Comparison of ENCODE assay signal across 11 mouse cellular contexts in the genomic region with DNA sequence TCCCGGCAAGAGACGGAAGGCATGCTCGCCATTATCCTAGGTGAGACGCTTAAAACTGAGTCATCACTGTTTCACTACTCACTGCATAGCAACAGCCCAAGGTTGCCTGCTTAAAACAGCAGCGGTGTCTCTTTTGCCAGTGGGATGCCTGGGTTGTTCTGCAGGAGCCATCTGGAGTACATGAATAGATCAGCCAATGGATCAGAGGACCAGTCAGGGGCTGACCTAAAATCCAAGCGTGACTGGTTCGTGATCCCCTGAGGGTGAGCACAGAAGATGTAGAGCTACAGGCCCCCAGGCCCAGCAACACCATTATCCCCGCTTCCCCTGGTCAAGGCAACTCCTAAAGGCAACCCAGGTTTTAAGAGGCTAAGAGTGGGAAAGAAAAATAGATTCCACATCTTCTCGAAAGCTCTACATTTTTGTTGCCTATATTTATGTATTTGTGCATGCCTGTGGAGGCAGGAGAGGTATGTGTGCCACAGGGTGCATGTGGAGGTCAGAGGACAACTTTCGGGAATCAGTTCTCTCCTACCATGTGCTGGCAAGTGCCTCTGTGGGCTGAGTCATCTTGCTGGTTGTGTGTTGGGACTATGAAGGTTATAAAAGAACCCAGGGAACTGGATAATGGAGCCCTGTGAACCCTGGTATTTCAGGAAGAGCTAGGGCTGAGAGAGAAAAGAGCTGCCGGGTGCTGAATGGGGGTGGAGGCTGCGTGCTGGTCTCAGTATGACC. TPM values are rescaled to one million over a fixed set of nuclear protein-coding genes. Genes with fewer than 3 reads are reported as not detected.
DNase-seq lines count a peak whose midpoint lies in the region; ATAC-seq and TF ChIP-seq lines count a peak whose summit lies in the region.
"Had no signal": no experiment of that assay in that cellular context is flagged by ENCODE, and none has a peak within 500 bp of the region (broad histone marks: within the 10 kb centered on the region; RNA-seq: fewer than 3 reads in every experiment).

No protein-coding gene starts in this region.

- no peaks in the 10 kb centered on the region for H3K27me3 ChIP-seq in midbrain, embryonic 12.5 days
- H3K27me3 ChIP-seq in midbrain, embryonic 15.5 days (replicated peaks): no peaks in the 10 kb centered on the region
- no peaks in the 10 kb centered on the region for H3K27me3 ChIP-seq in cerebellum, adult 2 months (ENCODE audit: control insufficient read depth, insufficient read depth, low read length)
- H3K27me3 ChIP-seq in embryonic facial prominence, embryonic 12.5 days: no peaks in the 10 kb centered on the region
- no peaks in the 10 kb centered on the region for H3K27me3 ChIP-seq in kidney, embryonic 14.5 days (ENCODE audit: control insufficient read depth, insufficient read depth, low read length)
- H3K27me3 ChIP-seq: liver, embryonic 15.5 days had no signal

- H3K9me3 ChIP-seq in midbrain, embryonic 12.5 days: no peaks in the 10 kb centered on the region
- H3K9me3 ChIP-seq in midbrain, embryonic 15.5 days: no peaks in the 10 kb centered on the region
- H3K9me3 ChIP-seq in embryonic facial prominence, embryonic 12.5 days: no peaks in the 10 kb centered on the region
- H3K9me3 ChIP-seq in kidney, embryonic 14.5 days (ENCODE audit: control insufficient read depth, low read length): no peaks in the 10 kb centered on the region
- H3K9me3 ChIP-seq: liver, embryonic 15.5 days had no signal

- no peaks in the 10 kb centered on the region for H3K4me1 ChIP-seq in midbrain, embryonic 12.5 days
- H3K4me1 ChIP-seq in midbrain, embryonic 15.5 days: 0 out of 2 replicates have a peak, but pooled peaks cover 4% of the 10 kb centered on the region
- H3K4me1 ChIP-seq in cerebellum, adult 2 months (ENCODE audit: control insufficient read depth, insufficient read depth, low read length): no peaks in the 10 kb centered on the region
- H3K4me1 ChIP-seq in embryonic facial prominence, embryonic 12.5 days: peaks cover 16% of the 10 kb centered on the region
- peaks cover 7% of the 10 kb centered on the region for H3K4me1 ChIP-seq in kidney, embryonic 14.5 days (ENCODE audit: control insufficient read depth, insufficient read depth, low read length)
- H3K4me1 ChIP-seq: liver, embryonic 15.5 days had no signal

- no peak for TF ChIP-seq CTCF in cerebellum, adult 2 months (IDR thresholded peaks at IDR 0.05; ENCODE audit: borderline replicate concordance, insufficient read depth, low read depth, low read length)

- H3K9ac ChIP-seq in midbrain, embryonic 12.5 days (replicated peaks): no peak overlapping the region
- no peak overlapping the region for H3K9ac ChIP-seq in midbrain, embryonic 15.5 days
- no peak overlapping the region for H3K9ac ChIP-seq in embryonic facial prominence, embryonic 12.5 days
- H3K9ac ChIP-seq in kidney, embryonic 14.5 days (ENCODE audit: low read depth, low read length): no peak overlapping the region
- H3K9ac ChIP-seq: liver, embryonic 15.5 days had no signal

- no peak overlapping the region for H3K4me2 ChIP-seq in midbrain, embryonic 12.5 days (replicated peaks)
- H3K4me2 ChIP-seq in midbrain, embryonic 15.5 days: no peak overlapping the region
- no peak overlapping the region for H3K4me2 ChIP-seq in embryonic facial prominence, embryonic 12.5 days (replicated peaks)
- no peak overlapping the region for H3K4me2 ChIP-seq in kidney, embryonic 14.5 days (replicated peaks; ENCODE audit: low read depth, low read length)
- H3K4me2 ChIP-seq: liver, embryonic 15.5 days had no signal

- ATAC-seq in midbrain, embryonic 12.5 days (ENCODE audit: low FRiP score, low read depth): 0 out of 2 replicates have a peak, but pooled peaks have one; percentile 41
- ATAC-seq in midbrain, embryonic 15.5 days (replicated peaks): no peak
- ATAC-seq in embryonic facial prominence, embryonic 12.5 days (ENCODE audit: insufficient number of reproducible peaks, insufficient read depth, low FRiP score, low TSS enrichment): no peak
- no peak for ATAC-seq in kidney, embryonic 14.5 days (ENCODE audit: low FRiP score, low TSS enrichment)

- no peak for TF ChIP-seq POLR2A in cerebellum, adult 2 months (IDR thresholded peaks at IDR 0.05; ENCODE audit: borderline replicate concordance, insufficient read depth, low read length)

- no peak overlapping the region for H3K27ac ChIP-seq in midbrain, embryonic 12.5 days (replicated peaks)
- no peak overlapping the region for H3K27ac ChIP-seq in midbrain, embryonic 15.5 days
- no peak overlapping the region for H3K27ac ChIP-seq in cerebellum, adult 2 months (ENCODE audit: insufficient read depth, low read length)
- 0 out of 2 replicates have a peak overlapping the region, but pooled peaks have one; percentile 19 for H3K27ac ChIP-seq in embryonic facial prominence, embryonic 12.5 days
- H3K27ac ChIP-seq in kidney, embryonic 14.5 days (ENCODE audit: low read depth, low read length): no peak overlapping the region
- H3K27ac ChIP-seq: kidney, postnatal 0 days; liver, embryonic 15.5 days had no signal

- no peaks in the 10 kb centered on the region for H3K36me3 ChIP-seq in midbrain, embryonic 12.5 days
- no peaks in the 10 kb centered on the region for H3K36me3 ChIP-seq in midbrain, embryonic 15.5 days (replicated peaks)
- H3K36me3 ChIP-seq in embryonic facial prominence, embryonic 12.5 days: no peaks in the 10 kb centered on the region
- H3K36me3 ChIP-seq in kidney, embryonic 14.5 days (ENCODE audit: control insufficient read depth, insufficient read depth, low read length): no peaks in the 10 kb centered on the region
- H3K36me3 ChIP-seq: liver, embryonic 15.5 days had no signal

- no peak overlapping the region for H3K4me3 ChIP-seq in midbrain, embryonic 12.5 days
- no peak overlapping the region for H3K4me3 ChIP-seq in midbrain, embryonic 15.5 days
- H3K4me3 ChIP-seq in cerebellum, adult 2 months (replicated peaks; ENCODE audit: insufficient read depth, low read depth, low read length): no peak overlapping the region
- no peak overlapping the region for H3K4me3 ChIP-seq in embryonic facial prominence, embryonic 12.5 days
- H3K4me3 ChIP-seq in kidney, embryonic 14.5 days (ENCODE audit: low read length): no peak overlapping the region
- H3K4me3 ChIP-seq: liver, embryonic 15.5 days had no signal

- peak; percentile 15 to 35 for DNase-seq in cerebellum, adult 2 months
- DNase-seq in mesoderm, embryonic 11.5 days (ENCODE audit: low read depth, low spot score): peak; percentile 52
- no peak for DNase-seq in testis, postnatal 10 days (ENCODE audit: low spot score)
- DNase-seq in ovary, postnatal 10 days (ENCODE audit: low spot score): no peak
- DNase-seq: gastrocnemius, postnatal 36 days had no signal

- 62% methylated on average over 12 of the region's 12 CpGs for WGBS in midbrain, embryonic 12.5 days
- 57% methylated on average over 12 of the region's 12 CpGs for WGBS in midbrain, embryonic 15.5 days
- WGBS in cerebellum, adult 2 months: 41% methylated on average over 12 of the region's 12 CpGs
- 43% methylated on average over 12 of the region's 12 CpGs for WGBS in embryonic facial prominence, embryonic 12.5 days
- 71% methylated on average over 12 of the region's 12 CpGs for WGBS in kidney, embryonic 14.5 days

RNA-seq across cellular contexts. Expression of gene Gm6993, which starts 3.5 kb away (rescaled TPM):
- polyA plus RNA-seq in midbrain, embryonic 12.5 days (2016; fragmentation: Nextera tagmentation; extraction: Ambion mirVana): not detected in 2 replicates
- not detected in 2 replicates for polyA plus RNA-seq in midbrain, embryonic 15.5 days (2015; fragmentation: Nextera tagmentation; extraction: Ambion mirVana)
- polyA plus RNA-seq in cerebellum, adult 2 months (2012; rRNA removed): not detected in 2 replicates
- not detected in 2 replicates for polyA plus RNA-seq in embryonic facial prominence, embryonic 12.5 days (2016; fragmentation: Nextera tagmentation; extraction: Ambion mirVana)
- not detected in 2 replicates for polyA plus RNA-seq in kidney, embryonic 14.5 days (2014; fragmentation: Nextera tagmentation; extraction: Ambion mirVana)
- polyA plus RNA-seq: kidney, postnatal 0 days; liver, embryonic 15.5 days had no signal

RNA-seq across cellular contexts. Expression of gene Lamb1, which starts 28.0 kb away (rescaled TPM):
- polyA plus RNA-seq in midbrain, embryonic 12.5 days (2016; fragmentation: Nextera tagmentation; extraction: Ambion mirVana): 25.9 and 29.4 TPM in 2 replicates
- polyA plus RNA-seq in midbrain, embryonic 15.5 days (2015; fragmentation: Nextera tagmentation; extraction: Ambion mirVana): 16.6 and 16.8 TPM in 2 replicates
- 10.6 and 13.2 TPM in 2 replicates for polyA plus RNA-seq in cerebellum, adult 2 months (2012; rRNA removed)
- polyA plus RNA-seq in embryonic facial prominence, embryonic 12.5 days (2016; fragmentation: Nextera tagmentation; extraction: Ambion mirVana): 80.8 and 82.3 TPM in 2 replicates
- 65.2 and 121 TPM in 2 replicates for polyA plus RNA-seq in kidney, embryonic 14.5 days (2014; fragmentation: Nextera tagmentation; extraction: Ambion mirVana)

Comparison
In these comparisons a context has a peak if more than half of its experiments do, and no peak if none do; other contexts are left out.
1. DNase-seq: peak in cerebellum, adult 2 months (2 of 2) and mesoderm, embryonic 11.5 days (single experiment); none in testis, postnatal 10 days (single experiment) and ovary, postnatal 10 days (single experiment).